Mouse (Mus musculus) stomach, postnatal 0 days (tissue): ENCODE measurements at regions not wholly inside any gene's neighbourhood (a gene's known extent, or its start where the extent isn't known, plus 50 kb on each side); places are given as distances from the start of the nearest gene placed in this dataset.

ENCODE experiments used
- CTCF ChIP-seq: IDR thresholded peaks from 2 replicates; pipeline ENCODE4 v1.5.1; 2016; ENCODE audit warnings: antibody characterized with exemption, low read depth, mild to moderate bottlenecking, moderate library complexity
- EP300 ChIP-seq: optimal IDR thresholded peaks from 2 replicates; pipeline ENCODE3; 2016; ENCODE audit warnings: antibody characterized with exemption

DNA sequence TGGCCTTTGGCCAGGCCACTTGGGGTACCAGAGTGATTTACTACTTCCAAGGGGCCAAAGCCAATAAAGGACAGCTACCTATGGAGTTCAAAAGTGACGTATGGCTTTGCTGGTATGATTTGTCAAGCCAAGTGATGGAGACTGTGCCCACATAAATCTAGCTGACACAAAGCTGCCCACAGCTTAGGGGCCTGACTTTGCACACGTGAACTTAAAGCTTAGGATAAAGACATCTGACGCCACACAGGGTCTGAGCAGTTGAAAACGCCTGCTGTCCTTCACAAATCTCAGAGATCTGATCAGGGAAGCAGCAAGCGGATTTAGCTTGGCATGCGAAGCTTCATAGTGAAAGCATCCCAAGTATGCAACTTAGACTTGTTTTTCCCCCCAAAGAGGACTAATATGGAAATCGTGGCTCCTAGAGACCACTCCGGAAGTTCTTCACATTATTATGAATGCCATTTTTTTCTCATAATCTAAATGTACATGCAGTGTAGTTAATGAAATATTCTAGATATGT, 127.1 kb upstream of the Col8a1 start:
- TF ChIP-seq CTCF: no peak
- TF ChIP-seq EP300: no peak
